Mouse (Mus musculus): ENCODE measurements around the gene Pikfyve.

Gene Pikfyve

DNA sequence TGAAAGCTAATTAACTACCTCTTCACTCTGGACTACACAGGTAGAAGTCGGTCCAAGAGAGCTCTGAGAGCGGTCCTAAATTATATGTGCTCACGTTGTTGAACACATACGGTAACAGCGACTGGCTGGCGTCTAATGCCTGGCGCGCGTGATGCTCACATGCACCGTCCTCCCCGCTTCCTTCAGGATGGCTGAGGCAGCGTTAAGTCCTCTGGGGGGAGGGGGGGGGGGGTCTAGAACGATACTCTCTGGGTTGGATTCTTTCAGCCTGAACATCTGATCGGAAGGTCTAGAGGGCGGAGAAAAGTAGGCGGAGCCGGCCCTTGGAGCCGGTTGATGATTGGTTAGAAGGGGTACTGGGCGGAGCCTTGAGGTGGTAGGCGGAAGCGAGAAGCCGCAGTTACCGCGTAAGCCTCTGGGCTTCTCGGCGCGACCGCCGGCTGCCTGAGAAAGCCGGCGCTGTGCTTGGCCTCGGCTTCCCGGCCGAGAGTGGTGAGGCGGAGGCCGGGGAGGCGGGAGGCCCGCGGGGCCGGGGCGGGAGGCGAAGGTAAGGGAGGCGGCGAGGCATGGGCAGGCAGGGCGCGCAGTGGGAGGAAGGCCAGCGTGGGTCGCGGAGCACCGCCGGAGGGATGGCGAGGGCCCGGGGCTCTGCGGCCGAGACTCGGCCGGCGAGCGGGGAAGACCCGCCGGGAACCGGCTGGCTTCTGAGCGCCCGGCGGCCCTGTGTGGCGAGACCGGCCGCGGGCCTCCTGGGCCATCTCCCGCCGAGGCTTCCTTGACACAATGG, at the start of gene Pikfyve, which contains the start of gene Idh1:
Gene Pikfyve (plus strand): TSS at position 397 of the 787 bp plus-strand sequence.
Gene Idh1 (minus strand): TSS at position 214 of the 787 bp plus-strand sequence.
- peak; percentile 96 to 97 for DNase-seq (ENCODE audit: low spot score in 2 of 2)

- DNase-seq (ENCODE audit: low spot score in 2 of 2), result no peak
Observed at GRCm38 (mm10) chr1:65137560-65137959, 48.9 kb upstream of the Pikfyve start.

DNA sequence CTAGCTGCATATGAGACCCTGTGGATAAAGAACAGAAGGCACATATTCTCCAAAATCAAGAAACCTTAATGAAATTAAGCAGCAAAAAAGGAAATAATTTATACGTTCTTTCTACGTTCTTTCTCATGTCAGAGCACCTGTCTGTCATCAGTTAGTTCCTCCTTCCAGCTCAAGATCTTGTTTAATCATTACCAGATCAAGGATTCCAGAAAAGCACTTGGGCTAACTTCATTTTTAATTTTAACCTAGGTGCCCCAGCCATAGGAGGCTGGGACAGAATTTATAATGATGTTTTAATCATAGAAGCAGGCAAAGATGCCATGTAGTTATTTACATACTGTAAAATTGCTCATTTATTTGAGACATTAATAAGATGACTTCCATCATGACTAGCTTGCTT, 41.7 kb upstream of the Pikfyve start:
- no peak for DNase-seq (ENCODE audit: low spot score in 2 of 2)

GRCm38 (mm10) chr1:65146601-65147000, 39.9 kb upstream of the Pikfyve start:
- DNase-seq (ENCODE audit: low spot score in 2 of 2), result no peak

- DNase-seq (ENCODE audit: low spot score in 2 of 2), result no peak
Observed at GRCm38 (mm10) chr1:65147326-65147725, 39.2 kb upstream of the Pikfyve start.

- DNase-seq (ENCODE audit: low spot score in 2 of 2), result no peak
Observed at GRCm38 (mm10) chr1:65147971-65148370, 38.5 kb upstream of the Pikfyve start.

GRCm38 (mm10) chr1:65154814-65155213, 31.7 kb upstream of the Pikfyve start:
- peak in 1 of 2 experiments; percentile 70 for DNase-seq (ENCODE audit: low spot score in 2 of 2)

- no peak for DNase-seq (ENCODE audit: low spot score in 2 of 2)
Observed at GRCm38 (mm10) chr1:65156111-65156510, 30.4 kb upstream of the Pikfyve start.

DNA sequence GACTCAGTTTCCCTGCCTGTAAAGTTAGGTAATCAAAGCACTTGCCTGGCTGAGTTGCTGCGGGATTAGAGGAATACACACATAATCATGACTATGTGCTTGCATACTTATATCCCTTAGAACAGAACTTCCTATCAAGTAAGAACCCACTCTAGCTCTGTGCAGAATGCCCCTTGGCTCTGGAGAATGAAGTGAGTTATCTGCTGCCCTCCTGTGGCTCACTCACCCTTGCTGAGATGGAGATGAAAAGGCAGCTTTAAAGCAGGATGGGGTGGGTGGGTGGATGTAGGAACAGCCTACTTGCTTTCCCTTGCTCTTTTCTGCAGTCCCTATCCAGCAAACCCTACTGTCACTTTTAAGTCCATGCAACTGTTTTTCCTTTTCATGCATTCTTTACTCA, 24.3 kb upstream of the Pikfyve start:
- no peak for DNase-seq (ENCODE audit: low spot score in 2 of 2)

GRCm38 (mm10) chr1:65167496-65167895, 19.0 kb upstream of the Pikfyve start:
- no peak for DNase-seq (ENCODE audit: low spot score in 2 of 2)

DNA sequence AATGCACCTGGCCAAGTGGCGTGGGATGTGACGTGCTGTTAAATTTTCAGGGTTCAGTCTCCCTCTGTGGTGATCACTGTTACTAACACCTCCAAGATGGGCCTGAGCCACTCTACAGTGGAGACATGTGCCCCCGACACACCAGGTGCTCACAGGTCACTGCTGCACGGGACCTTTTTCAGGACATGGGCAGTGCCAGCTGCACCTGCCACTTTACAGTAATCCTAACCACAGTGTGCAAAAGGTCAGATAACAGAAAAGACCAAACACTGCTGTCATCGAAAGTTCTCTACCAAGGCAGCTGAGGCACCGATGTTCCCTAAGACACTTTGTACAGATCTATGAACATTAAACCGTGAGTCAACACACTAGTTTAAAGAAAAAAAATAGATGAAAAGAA, 16.9 kb upstream of the Pikfyve start:
- DNase-seq (ENCODE audit: low spot score in 2 of 2), result no peak

DNA sequence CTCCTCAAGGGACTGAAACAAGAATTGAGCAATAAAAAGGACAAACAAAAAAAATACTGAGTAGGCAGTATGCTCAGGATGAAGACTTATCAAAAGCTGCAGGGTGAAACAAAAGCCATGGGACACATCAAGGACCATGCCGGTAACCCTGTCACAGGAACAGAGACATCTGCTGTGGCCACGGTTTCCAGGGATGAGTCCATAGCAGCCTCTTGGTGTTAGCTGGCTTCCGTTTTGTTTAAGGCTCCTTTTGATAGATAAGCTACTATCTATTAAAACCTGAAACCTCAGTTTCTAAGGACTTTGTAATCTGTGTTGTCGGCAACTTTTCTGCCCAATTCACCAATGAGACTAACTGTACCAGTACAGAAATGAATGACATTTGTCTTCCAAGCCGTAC, 16.5 kb upstream of the Pikfyve start:
- DNase-seq (ENCODE audit: low spot score in 2 of 2), result no peak

DNA sequence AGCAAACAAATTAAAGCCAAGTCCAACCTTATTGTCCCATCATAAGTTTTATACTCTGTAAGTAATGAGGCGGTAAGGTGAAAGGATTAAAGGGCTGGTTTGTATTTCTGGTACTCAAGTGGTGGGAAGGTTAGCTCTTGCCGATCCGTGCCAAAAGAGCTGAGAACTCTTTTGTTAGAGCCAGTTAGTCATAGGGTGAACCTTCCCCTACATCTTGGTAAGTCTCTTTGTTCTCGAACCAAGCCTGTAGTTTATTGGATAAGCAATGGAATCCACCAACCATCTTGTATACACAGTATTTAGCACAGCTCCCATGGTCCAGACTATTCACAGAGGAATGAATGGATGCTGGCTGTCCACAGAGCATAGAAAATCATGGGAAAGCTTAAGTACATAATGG, 14.9 kb upstream of the Pikfyve start:
- DNase-seq (ENCODE audit: low spot score in 2 of 2), result no peak

- no peak for DNase-seq (ENCODE audit: low spot score in 2 of 2)
Observed at GRCm38 (mm10) chr1:65173716-65174115, 12.8 kb upstream of the Pikfyve start.

DNA sequence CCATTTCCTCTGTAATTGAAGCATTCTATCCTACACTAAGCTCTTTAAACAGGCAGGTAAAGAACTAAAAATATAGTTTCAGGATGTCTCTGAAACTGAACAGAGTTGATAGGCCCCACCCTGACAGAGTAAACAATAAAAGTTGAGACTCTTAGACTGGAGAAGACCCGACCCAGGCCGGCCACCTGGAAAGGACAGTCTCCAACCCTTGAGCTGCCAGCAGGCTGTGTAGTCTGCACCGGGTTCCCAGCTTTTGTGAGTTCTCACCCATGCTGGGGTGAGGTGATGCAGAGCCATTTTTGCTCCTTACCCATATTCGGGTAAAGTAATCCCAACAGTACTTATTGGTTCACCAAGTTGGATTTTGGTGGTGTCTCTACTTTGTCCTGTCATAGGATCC, 10.3 kb upstream of the Pikfyve start:
- no peak for DNase-seq (ENCODE audit: low spot score in 2 of 2)

DNA sequence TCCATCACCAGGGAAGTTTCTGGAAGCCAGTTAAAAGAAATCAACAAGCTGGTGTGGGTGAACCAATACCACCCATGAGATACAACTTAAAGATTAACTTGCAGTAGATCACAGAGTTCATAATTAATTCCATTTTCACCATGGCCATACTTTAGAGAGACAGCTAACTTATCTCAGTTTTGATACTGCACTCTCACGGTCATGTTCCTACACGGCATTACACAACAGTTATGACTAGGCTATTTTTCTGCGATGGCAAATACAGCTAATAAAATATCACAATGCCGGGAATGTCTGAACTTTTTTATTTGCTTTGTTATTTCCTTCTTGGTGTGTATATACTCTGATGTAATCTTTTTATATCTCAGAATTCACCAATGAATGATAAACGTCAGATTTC, 9.6 kb upstream of the Pikfyve start:
- DNase-seq (ENCODE audit: low spot score in 2 of 2), result no peak

DNA sequence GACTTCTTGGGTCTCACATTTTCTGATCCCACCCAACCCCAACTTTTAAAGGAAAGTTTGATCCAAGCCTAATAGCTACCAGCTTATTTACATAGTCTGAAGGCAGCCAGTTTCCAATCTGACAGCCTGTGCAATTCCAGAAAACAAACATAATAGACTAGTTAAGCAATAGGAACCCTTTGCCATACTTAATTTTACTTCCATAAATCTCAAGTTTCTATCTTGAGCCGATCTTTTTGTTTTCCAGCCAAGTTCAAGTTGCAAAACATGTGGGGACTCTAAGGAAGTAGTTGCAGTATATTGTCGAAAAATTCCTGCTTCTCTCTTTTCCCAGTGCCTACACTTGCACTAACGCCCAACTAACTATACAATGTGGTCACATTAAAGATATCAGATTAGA, 9.0 kb upstream of the Pikfyve start:
- no peak for DNase-seq (ENCODE audit: low spot score in 2 of 2)

- DNase-seq (ENCODE audit: low spot score in 2 of 2), result peak; percentile 95 to 96
Observed at GRCm38 (mm10) chr1:65178126-65178901, 8.2 kb upstream of the Pikfyve start.

DNA sequence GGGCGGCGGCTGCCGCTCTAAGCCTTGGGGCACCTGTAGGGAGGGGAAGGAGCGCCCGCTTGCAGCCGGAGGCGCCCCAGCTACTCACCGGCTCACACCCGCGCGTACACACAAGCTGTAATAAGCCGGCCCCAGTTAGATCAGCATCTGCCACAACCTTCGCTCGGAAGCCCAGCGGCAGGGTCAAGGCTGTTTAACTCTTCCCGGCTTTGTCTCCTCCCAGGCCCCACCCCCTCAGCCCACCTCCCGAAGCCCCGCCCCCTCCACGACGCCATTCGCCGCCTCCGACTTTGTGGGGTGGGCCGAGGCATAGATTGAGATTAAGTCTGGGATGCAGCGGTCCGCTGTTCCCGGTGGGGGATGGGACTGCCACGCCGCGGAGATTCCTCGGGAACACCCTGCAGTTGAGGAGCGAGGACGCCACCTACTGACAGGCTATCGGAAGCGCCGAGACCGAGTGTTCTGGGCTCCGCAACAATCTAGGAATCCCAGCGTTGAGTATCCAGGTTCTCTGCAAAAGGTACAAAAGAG, 7.5 kb upstream of the Pikfyve start:
- DNase-seq (ENCODE audit: low spot score in 2 of 2), result peak; percentile 96 to 98

GRCm38 (mm10) chr1:65179634-65180249, 6.7 kb upstream of the Pikfyve start:
- peak in 1 of 2 experiments; percentile 54 for DNase-seq (ENCODE audit: low spot score in 2 of 2)

DNA sequence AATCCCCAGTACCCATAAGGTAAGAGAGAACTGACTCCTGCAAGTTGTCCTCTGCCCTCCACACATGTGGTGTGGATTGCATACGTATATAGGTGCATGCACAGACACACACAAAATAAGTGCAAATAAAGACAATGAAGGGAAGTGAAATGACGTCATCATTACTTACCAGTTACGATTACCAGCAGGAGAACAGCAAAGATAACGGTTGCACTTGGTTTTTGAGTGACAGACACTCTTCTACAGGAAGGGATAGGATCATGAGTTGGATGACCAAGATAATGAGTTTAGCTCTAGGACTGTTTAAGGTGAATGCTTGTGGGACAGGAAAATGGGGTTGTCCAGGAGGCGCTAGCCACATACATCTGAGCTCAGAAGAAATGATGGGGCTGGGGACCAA, 5.0 kb upstream of the Pikfyve start:
- no peak for DNase-seq (ENCODE audit: low spot score in 2 of 2)

DNA sequence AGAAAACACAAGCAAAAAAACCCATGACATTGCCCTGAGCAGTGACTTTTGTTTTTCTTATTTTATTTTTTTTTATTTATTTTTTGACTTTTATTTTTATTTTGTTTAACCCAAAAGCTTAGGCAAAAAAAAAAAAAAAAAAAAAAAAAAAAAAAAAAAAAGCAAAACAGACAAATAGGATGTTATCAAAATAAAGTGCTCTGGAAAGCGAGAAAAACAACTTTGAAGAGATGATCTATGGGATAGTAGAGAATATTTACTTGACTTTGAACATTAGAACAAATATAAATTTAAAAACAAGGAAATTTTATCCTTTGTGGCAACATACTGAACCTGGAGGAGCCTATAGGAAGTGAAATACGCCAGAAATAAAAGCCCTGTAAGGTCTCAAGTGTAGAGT, 2.5 kb upstream of the Pikfyve start:
- no peak for DNase-seq (ENCODE audit: low spot score in 2 of 2)

Measured in urinary bladder, postnatal 36 days (tissue).